Mouse (Mus musculus) ES-CJ7 (cell line): ENCODE data around the gene Inpp5a.

Experiments
- DNase-seq: peaks from one replicate; pipeline ENCODE4 v3.0.0; 2011; ENCODE audit warnings: low read depth, low spot score

Inpp5a gene

GRCm38 (mm10) chr7:139536831-139537230 is 147.9 kb downstream of the Inpp5a start:
- peak; percentile 11 for DNase-seq

- DNase-seq = no peak
Measured at GRCm38 (mm10) chr7:139537831-139538230, 148.9 kb downstream of the Inpp5a start.

DNA sequence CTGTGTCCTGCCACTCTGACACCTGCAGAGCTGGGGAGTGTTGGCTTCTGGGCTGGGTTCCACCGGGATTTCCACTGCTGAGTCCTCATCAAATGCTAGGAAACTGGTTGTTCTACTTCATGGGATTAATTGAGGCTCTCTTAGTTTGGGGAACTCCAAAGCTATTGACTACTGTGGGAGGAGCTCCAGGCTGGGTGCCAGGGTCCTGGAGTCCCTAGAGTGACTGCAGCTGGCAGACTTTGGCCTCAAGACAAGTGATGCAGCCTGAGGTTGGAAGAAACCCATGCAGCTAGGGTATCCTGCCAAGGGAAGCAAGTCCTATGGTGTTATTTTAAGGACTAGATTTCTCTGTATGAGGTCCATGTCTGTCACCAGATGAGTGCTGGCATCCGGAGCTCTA is 149.6 kb downstream of the Inpp5a start:
- DNase-seq = no peak

DNA sequence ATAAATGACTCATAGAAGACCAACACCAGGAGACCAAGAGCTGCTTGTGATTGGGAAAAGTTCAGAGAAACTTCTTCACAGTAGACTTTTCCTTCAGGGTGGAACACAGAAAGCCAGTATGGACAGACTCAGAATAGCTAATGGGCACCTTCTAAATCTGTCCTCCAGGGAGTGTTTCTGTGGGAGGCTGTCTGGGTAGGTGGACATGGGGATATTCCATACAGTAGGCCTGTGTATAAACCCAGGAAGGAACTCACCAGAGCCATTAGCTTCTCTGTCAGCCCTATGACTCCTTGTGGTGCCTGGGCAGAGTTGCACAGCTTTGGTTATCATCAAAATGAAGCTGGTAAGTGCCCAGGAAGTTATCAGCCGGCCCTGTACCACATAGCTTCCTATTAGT is 151.7 kb downstream of the Inpp5a start:
- no peak for DNase-seq

DNA sequence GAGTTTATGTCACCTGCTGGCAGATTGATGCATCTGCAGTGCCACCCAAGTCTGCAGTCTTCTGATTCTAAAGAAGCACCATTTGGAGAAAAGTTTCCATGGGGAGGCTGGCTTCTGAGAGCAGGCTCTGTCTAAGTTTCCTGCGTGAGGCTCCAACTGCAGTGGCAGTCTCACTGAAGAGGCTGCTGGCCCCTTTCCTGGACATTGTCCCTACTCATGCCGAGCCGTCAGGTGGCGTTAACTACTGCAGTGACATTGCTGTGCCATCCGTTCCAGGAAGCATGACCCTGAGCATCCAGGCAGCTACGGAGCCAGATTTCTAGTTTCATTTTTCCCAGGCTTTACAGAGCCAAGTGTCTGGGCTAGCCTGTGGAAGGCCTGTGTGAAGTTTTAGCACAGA is 152.5 kb downstream of the Inpp5a start:
- no peak for DNase-seq

DNA sequence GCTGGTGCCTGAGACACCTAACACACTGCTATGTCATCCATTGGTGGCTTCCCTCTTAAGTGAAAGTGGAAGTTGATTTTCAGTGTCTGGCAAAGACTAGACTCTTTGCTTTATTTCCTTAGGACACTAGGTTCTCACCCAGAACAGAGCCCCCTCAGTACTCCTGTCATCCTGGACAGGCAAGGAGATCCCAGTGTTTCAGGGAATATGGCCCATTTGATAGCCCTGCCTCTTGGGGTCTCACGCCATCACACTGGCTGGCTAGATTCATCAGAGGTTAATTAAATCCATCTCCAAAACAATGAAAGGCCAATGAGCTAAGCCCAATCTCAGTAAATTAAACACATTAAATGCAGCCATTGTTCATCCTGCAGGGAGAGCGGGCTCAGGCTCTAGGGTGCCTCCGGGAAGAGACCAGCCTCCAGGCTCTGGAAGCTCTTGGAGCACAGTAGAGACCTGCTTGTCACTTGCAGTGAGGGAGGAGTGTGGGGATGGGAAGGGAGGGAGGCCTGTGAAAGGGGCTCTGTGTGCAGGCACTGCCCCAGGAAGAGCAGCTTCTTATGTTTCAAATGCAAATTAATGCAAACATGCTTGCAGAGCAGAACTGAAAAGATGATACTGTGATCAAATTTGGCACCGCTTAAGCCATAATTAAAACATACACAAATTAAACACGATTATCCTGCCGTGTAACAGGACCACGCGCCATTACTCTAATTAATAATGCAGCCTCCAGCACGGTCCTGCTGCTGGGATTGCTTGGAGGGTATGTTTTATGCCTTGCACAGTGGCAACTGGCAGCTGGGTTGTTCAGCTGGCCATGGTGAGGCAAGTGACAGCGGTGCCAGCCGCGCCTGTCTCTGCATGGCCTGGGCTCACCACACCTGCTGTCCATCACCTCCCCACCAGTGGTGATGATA is 156.1 kb downstream of the Inpp5a start:
- no peak for DNase-seq

GRCm38 (mm10) chr7:139547325-139547724 is 158.4 kb downstream of the Inpp5a start:
- DNase-seq = no peak

GRCm38 (mm10) chr7:139550086-139550783 is 161.3 kb downstream of the Inpp5a start:
- DNase-seq = no peak

GRCm38 (mm10) chr7:139551519-139551918 is 162.6 kb downstream of the Inpp5a start:
- DNase-seq = no peak

DNA sequence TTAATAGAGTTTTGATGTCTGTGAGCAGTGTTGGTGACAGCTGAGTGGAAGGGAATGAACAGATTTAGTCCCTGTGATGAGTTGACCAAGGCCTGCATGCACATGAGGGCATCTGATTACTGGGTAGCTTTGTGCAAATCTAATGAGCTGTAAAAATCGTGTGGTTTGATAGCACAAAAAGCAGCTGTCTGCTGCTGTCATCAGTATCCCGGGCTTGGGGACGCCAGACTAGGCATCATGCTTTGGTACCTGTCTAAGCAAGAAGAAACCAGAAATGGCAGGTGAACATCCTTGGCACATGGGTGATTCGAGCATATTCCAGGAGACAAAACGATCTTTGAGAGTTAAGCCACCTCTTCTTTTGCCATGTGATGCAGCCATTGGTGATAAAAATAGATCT is 167.4 kb downstream of the Inpp5a start:
- no peak for DNase-seq

DNA sequence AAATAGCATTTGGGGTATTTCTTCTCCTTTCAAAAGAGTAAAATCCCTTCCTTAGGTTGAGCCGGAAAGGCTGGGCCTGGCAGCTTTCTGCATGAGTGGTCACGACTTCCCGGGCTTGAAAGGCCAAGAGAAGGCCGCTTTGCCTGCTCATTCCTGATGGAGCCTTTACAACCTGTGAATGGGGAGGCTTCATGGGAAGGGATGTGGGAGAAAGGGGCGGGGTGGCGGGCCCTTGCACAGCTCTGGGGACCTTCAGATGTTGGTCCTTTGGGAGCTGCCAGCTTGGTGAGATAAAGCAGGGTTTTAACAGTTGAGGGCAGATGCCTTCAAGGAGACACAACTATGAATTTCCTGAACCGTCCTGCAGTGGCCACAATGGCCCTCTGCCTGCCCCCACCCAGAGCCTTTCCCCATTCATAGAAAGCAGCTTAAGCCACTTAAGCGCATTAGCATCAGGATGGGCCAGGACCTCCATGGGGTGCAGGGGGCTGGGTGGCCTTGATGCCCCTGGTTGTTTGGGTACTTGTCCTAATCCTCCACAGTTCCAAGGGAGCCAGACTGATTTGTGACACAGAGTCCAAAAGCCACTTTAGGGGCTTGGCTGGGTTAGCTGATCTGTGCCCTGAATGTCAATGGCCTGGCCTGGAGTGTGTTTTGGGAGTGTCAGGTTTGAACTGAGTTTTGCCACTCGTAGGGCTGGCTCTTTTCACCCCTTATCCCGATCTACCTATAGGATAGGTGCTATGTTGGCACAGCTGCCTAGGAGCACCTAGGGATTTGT is 168.0 kb downstream of the Inpp5a start:
- DNase-seq = no peak

- DNase-seq = no peak
Measured at GRCm38 (mm10) chr7:139559659-139560058, 170.8 kb downstream of the Inpp5a start.

DNA sequence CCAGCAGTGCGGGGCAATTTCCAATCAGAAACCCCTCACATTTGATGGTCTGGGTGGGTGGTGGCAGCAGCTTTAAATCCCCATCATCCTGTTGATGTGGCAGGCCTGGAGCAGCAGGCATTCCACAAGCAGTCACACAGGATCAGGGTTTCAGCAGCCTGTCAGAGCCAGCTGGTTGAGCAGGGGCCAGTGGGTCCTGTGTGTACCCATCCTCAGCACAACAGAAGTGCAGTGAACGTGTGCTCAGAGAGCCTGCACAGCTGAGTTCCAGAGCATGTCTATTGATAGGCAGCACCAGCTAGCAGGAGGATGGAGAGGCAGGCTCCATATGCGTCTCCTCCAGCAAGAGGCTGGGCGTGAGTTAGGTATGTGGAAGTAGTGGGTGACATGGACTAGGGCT is 174.5 kb downstream of the Inpp5a start:
- no peak for DNase-seq

GRCm38 (mm10) chr7:139564161-139564560 is 175.3 kb downstream of the Inpp5a start:
- no peak for DNase-seq

DNA sequence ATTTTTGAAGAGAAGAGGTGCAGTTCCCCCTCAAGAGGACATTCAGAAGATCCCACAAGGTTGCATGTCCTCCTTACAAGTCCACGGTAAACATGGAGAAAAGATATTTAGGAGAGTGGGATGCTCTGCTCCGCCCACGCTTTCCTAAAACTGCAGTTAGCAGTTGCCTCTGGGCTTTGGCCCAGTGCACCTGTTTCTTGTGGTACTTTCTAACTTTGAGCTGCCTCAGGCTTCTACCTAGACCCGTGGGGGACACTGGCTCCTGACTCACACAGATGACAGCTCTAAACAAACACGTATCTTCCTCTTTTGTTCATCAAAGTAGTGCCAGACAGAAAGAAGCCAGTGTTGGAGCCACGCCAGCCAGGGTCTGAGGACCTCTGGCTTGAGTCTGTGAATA is 177.1 kb downstream of the Inpp5a start:
- DNase-seq = no peak

- no peak for DNase-seq
Measured at GRCm38 (mm10) chr7:139566533-139566932, 177.6 kb downstream of the Inpp5a start.

- no peak for DNase-seq
Measured at GRCm38 (mm10) chr7:139570788-139571187, 181.9 kb downstream of the Inpp5a start.

DNA sequence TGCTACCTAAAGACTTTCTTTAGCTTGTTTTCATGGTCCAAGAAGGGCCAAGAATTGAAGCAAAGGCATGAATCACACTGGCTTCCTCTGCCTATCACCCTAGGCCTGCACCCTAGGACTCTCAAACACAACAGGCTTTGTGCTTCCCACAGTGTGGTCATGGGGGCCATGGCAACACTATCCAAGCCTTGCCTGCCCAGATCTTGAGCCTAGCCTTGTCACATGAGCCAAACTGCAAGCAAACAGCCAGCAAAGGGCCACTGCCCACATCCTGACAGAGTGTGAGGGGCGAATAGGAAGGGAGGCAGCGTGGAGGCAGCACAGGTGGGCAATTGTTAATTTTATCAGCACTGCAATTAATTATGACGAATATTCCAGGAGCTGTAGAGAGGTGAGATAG is 183.8 kb downstream of the Inpp5a start:
- no peak for DNase-seq

- DNase-seq = no peak
Measured at GRCm38 (mm10) chr7:139576064-139576686, 187.3 kb downstream of the Inpp5a start.

DNA sequence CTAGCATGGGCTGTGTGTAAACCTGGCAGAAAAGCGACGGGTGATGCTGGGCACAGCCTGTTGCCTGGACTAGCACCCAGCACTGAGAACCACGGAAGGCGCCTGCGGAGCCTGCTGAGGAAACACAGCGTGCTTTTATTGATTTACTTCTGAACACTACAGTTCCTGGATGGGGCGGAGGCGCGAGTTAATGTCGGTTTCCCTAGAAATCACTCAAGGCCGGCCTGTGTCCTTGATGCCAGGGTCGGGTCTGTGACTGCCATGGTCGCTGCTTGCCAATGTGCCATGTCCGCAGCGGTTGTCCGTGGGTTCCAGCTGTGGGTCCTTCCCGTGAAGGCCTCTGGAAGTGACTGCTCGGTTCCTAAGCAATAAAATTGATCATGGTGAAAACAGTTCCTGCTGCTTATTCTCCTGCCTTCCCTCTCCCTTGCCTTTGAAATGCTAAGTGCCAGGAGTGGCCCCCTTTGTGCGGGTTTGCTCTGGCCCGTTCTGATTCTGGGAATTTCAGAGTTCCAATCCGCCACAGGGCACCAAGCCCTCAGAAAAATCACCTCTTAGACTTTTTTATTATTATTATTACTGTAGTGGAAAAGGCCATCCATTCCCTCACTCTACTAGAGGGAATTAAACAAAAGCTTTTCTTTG is 190.5 kb downstream of the Inpp5a start:
- peak; percentile 48 for DNase-seq
